9 mouse cellular contexts compared by ENCODE assay signal in the genomic region with DNA sequence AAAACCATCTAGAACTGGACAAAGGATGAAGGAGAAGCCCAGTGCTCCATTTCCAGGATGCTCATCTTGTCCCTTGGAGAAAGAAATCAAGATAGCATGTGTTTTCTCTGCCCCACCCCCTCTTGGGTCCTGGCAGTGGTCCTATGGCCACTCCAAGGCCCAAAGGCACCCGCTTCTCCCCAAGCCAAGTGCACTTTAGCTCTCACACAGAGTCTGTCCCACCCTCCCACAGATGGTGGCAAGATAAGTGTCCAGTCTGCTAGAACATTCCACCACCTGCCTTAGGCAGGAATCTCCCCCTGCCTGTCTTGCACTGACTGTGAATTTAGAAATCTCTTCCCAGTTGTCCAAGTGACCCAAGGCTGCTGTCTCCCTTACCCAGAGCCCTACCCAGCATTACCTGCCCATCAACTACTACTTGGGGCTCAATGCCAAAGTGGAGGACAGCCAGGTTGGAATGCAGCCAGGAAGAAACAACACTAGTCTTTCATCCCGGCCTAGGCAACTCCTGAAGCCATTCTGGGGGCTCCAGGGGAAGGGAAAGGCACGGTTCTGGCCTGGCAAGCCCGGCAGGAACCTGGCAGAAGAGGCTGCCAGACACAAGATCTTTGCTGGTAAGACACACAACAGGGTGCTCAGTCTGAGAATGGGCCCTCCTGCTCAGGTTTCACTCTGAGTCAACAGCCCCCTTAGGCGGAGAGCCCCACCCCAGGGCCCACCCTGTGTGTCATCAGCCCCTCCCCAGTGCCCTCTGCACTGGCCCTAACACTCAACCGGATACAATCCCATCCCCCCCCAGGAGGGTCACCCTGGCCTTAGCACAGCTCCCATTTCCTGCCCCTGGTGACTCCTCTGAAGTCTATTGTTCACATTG. TPM values are rescaled to one million over a fixed set of nuclear protein-coding genes. Genes with fewer than 3 reads are reported as not detected.
A peak's percentile ranks its signal among the peaks of the same experiment; 100 is the strongest.
DNase-seq lines count a peak whose midpoint lies in the region; ATAC-seq and TF ChIP-seq lines count a peak whose summit lies in the region.
"Had no signal": no experiment of that assay in that cellular context is flagged by ENCODE, and none has a peak within 500 bp of the region (broad histone marks: within the 10 kb centered on the region; RNA-seq: fewer than 3 reads in every experiment).

No protein-coding gene starts in this region.

- no peak overlapping the region for H3K4me3 ChIP-seq in intestine, embryonic 14.5 days (ENCODE audit: low read depth, low read length)
- H3K4me3 ChIP-seq in liver, embryonic 14.5 days (ENCODE audit: insufficient read depth in 1 of 2, low read depth in 2 of 2, low read length in 2 of 2) = no peak overlapping the region
- H3K4me3 ChIP-seq: neural tube, embryonic 13.5 days had no signal

- DNase-seq in NIH3T3 (ENCODE audit: low read depth) = peak; percentile 81
- peak; percentile 85 for DNase-seq in brain, adult 2 months (ENCODE audit: low read depth, low spot score)
- peak; percentile 45 for DNase-seq in gastrocnemius, postnatal 14 days
- peak; percentile 53 for DNase-seq in intestine, embryonic 14.5 days (ENCODE audit: low spot score)
- no peak for DNase-seq in liver, embryonic 14.5 days (ENCODE audit: low read depth in 3 of 3, low spot score in 3 of 3)
- DNase-seq in testis, postnatal 14 days (ENCODE audit: low spot score) = peak; percentile 38
- no peak for DNase-seq in urinary bladder, postnatal 4 days (ENCODE audit: low spot score in 2 of 2)

- no peak for ATAC-seq in intestine, embryonic 14.5 days (replicated peaks; ENCODE audit: low FRiP score, low TSS enrichment, low read depth)
- ATAC-seq in liver, embryonic 14.5 days (ENCODE audit: insufficient read depth) = peak; percentile 47; the same call in 1 of the 2 replicates

- no peaks in the 10 kb centered on the region for H3K36me3 ChIP-seq in intestine, embryonic 14.5 days (ENCODE audit: control insufficient read depth, insufficient read depth, low read length)
- no peaks in the 10 kb centered on the region for H3K36me3 ChIP-seq in liver, embryonic 14.5 days (replicated peaks; ENCODE audit: control insufficient read depth, insufficient read depth, low read depth)
- H3K36me3 ChIP-seq: neural tube, embryonic 13.5 days had no signal

- intact Hi-C loops in gastrocnemius, postnatal 14 days (cut with DNase I; ENCODE audit: low total_unique reads) = no loop called here

- peaks cover 15% of the 10 kb centered on the region for H3K27me3 ChIP-seq in intestine, embryonic 14.5 days (replicated peaks; ENCODE audit: control insufficient read depth, insufficient read depth, low read length)
- H3K27me3 ChIP-seq in liver, embryonic 14.5 days (ENCODE audit: control insufficient read depth, insufficient read depth, low read length) = peaks cover 28% of the 10 kb centered on the region

- 30% methylated on average over 6 of the region's 6 CpGs for WGBS in intestine, embryonic 14.5 days
- 34% methylated on average over 6 of the region's 6 CpGs for WGBS in liver, embryonic 14.5 days (ENCODE audit: insufficient replicate concordance)

- H3K4me1 ChIP-seq in intestine, embryonic 14.5 days (replicated peaks; ENCODE audit: control insufficient read depth, insufficient read depth, low read length) = peaks cover 21% of the 10 kb centered on the region
- H3K4me1 ChIP-seq in liver, embryonic 14.5 days (replicated peaks; ENCODE audit: control insufficient read depth in 2 of 2, insufficient read depth in 2 of 2, low read length in 1 of 2) = 0 out of 4 replicates have a peak, but pooled peaks cover 0 to 3% of the 10 kb centered on the region in 2 experiments

- no peak for TF ChIP-seq CTCF in liver, embryonic 14.5 days (IDR thresholded peaks at IDR 0.05; ENCODE audit: low read depth)

- no peak overlapping the region for H3K27ac ChIP-seq in intestine, embryonic 14.5 days (ENCODE audit: low read depth)
- H3K27ac ChIP-seq in liver, embryonic 14.5 days = no peak overlapping the region
- H3K27ac ChIP-seq: neural tube, embryonic 13.5 days had no signal

- no peak overlapping the region for H3K4me2 ChIP-seq in intestine, embryonic 14.5 days (ENCODE audit: low read length)
- H3K4me2 ChIP-seq in liver, embryonic 14.5 days (ENCODE audit: low read depth) = no peak overlapping the region
- H3K4me2 ChIP-seq: neural tube, embryonic 13.5 days had no signal

- H3K9ac ChIP-seq in intestine, embryonic 14.5 days (ENCODE audit: low read length) = no peak overlapping the region
- no peak overlapping the region for H3K9ac ChIP-seq in liver, embryonic 14.5 days (replicated peaks)
- H3K9ac ChIP-seq: neural tube, embryonic 13.5 days had no signal

- TF ChIP-seq EP300 in liver, embryonic 14.5 days (IDR thresholded peaks at IDR 0.05; ENCODE audit: low read depth) = no peak

- no peaks in the 10 kb centered on the region for H3K9me3 ChIP-seq in intestine, embryonic 14.5 days (ENCODE audit: control insufficient read depth, low read length)
- H3K9me3 ChIP-seq in liver, embryonic 14.5 days (ENCODE audit: control insufficient read depth, low read length) = no peaks in the 10 kb centered on the region
- H3K9me3 ChIP-seq: neural tube, embryonic 13.5 days had no signal

RNA-seq across cellular contexts. Expression of gene Tead4, which starts 4.5 kb away (rescaled TPM):
- 10 to 100 TPM; 10.9 to 11.0 TPM for total RNA-seq in gastrocnemius, postnatal 14 days (2021)
- polyA plus RNA-seq in intestine, embryonic 14.5 days (2014; fragmentation: Nextera tagmentation; extraction: Ambion mirVana) = 1.7 and 1.9 TPM in 2 replicates
- 0.21 and 0.30 TPM in 2 replicates for polyA plus RNA-seq in liver, embryonic 14.5 days (2012; rRNA removed)
- 0.18 and 0.34 TPM in 2 replicates for polyA plus RNA-seq in liver, embryonic 14.5 days (2014; fragmentation: Nextera tagmentation; extraction: Ambion mirVana)
- total RNA-seq: common myeloid progenitor, adult 5-6 weeks had no signal

RNA-seq across cellular contexts. Expression of gene Tulp3, which starts 59.5 kb away (rescaled TPM):
- 10 to 100 TPM in 1 of 2 experiments, 1 to 10 TPM in 1; 6.6 to 10.2 TPM for total RNA-seq in gastrocnemius, postnatal 14 days (2021)
- polyA plus RNA-seq in intestine, embryonic 14.5 days (2014; fragmentation: Nextera tagmentation; extraction: Ambion mirVana) = 14.4 and 18.6 TPM in 2 replicates
- polyA plus RNA-seq in liver, embryonic 14.5 days (2012; rRNA removed) = 2.2 and 2.9 TPM in 2 replicates
- 1.8 TPM in 2 replicates for polyA plus RNA-seq in liver, embryonic 14.5 days (2014; fragmentation: Nextera tagmentation; extraction: Ambion mirVana)

Comparison
In these comparisons a context has a peak if more than half of its experiments do, and no peak if none do; other contexts are left out.
1. DNase-seq: peak in NIH3T3 (single experiment), brain, adult 2 months (single experiment), gastrocnemius, postnatal 14 days (single experiment), intestine, embryonic 14.5 days (single experiment) and testis, postnatal 14 days (single experiment); none in liver, embryonic 14.5 days (0 of 3) and urinary bladder, postnatal 4 days (0 of 2).